Mouse (Mus musculus) intestine, embryonic 16.5 days (tissue): Measurements from ENCODE around the gene Tfb2m. TPM values are rescaled to one million over a fixed set of nuclear protein-coding genes. Genes with fewer than 3 reads are reported as not detected.
A peak's percentile ranks its signal among the peaks of the same experiment; 100 is the strongest.

Experiments
- ATAC-seq: fragments of 200-750 bp; cut with Nextera tagmentation; 2 replicates; pipeline ENCODE4 v1.8.0; 2017; ENCODE audit warnings: moderate TSS enrichment, moderate library complexity
- H3K27ac ChIP-seq: fragments of 300-500 bp; sonication (generic); 2 replicates; pipeline ENCODE4 v1.5.1; 2014; ENCODE audit warnings: mild to moderate bottlenecking, low read length
- H3K27me3 ChIP-seq: fragments of 300-500 bp; sonication (generic); replicated peaks from 2 replicates; pipeline ENCODE4 v1.6.1; 2014; ENCODE audit warnings: low read length, control low read depth, mixed read lengths; ENCODE audit not compliant: control insufficient read depth, insufficient read depth
- H3K36me3 ChIP-seq: fragments of 300-500 bp; sonication (generic); 2 replicates; pipeline ENCODE4 v1.6.1; 2014; ENCODE audit warnings: low read length, control low read depth; ENCODE audit not compliant: control insufficient read depth, insufficient read depth
- H3K4me1 ChIP-seq: fragments of 300-500 bp; sonication (generic); 2 replicates; pipeline ENCODE4 v1.6.1; 2014; ENCODE audit warnings: low read length, control low read depth, mixed read lengths; ENCODE audit not compliant: control insufficient read depth, insufficient read depth
- H3K4me2 ChIP-seq: fragments of 300-500 bp; sonication (generic); 2 replicates; pipeline ENCODE4 v1.6.1; 2014; ENCODE audit warnings: low read depth, low read length, control low read depth
- H3K4me3 ChIP-seq: fragments of 300-500 bp; sonication (generic); 2 replicates; pipeline ENCODE4 v1.5.1; 2014; ENCODE audit warnings: mild to moderate bottlenecking, low read length
- H3K9ac ChIP-seq: fragments of 300-500 bp; sonication (generic); 2 replicates; pipeline ENCODE4 v1.6.1; 2014; ENCODE audit warnings: low read depth, low read length
- H3K9me3 ChIP-seq: fragments of 300-500 bp; sonication (generic); 2 replicates; pipeline ENCODE4 v1.6.1; 2016; ENCODE audit warnings: low read length, control low read depth; ENCODE audit not compliant: control insufficient read depth
- WGBS: fragments of 180-500 bp; shearing (Covaris S2); extraction: QIAGEN DNeasy Blood & Tissue Kit; methylation state at CpG from one replicate; pipeline ENCODE4 v1.1.7; 2014; 5-methylcytosine and 5-hydroxymethylcytosine counted together
- polyA plus RNA-seq: library from polyadenylated mRNA; unstranded; fragments of >200 nt; fragmentation: Nextera tagmentation; extraction: Ambion mirVana; gene quantifications from 2 replicates; pipeline ENCODE4 v1.2.1, GENCODE M21; 2015

The Tfb2m gene
- polyA plus RNA-seq, 1 experiment from 2014 or later, result 31.5 TPM

- no peak overlapping the region for H3K9ac ChIP-seq
- no peaks in the 10 kb centered on the region for H3K9me3 ChIP-seq
- peaks cover 15% of the 10 kb centered on the region for H3K4me1 ChIP-seq
- no peak overlapping the region for H3K27ac ChIP-seq
- no peak overlapping the region for H3K4me2 ChIP-seq
- 77% methylated on average over 5 of the region's 5 CpGs for WGBS
- no peak for ATAC-seq
- H3K4me3 ChIP-seq, result no peak overlapping the region
- no peaks in the 10 kb centered on the region for H3K36me3 ChIP-seq
- H3K27me3 ChIP-seq, result no peaks in the 10 kb centered on the region
Observed at GRCm38 (mm10) chr1:179563926-179564325, 17.9 kb upstream of the Tfb2m start.

GRCm38 (mm10) chr1:179563211-179563610, 17.1 kb upstream of the Tfb2m start:
- Histone ChIP-seq H3K4me1 (peaks cover 8% of the 10 kb centered on the region), H3K4me2 (no peak overlapping the region)

GRCm38 (mm10) chr1:179560845-179561430, 14.9 kb upstream of the Tfb2m start:
- peak; percentile 28; the same call in 1 of the 2 replicates for ATAC-seq
- 88% methylated on average over 6 of the region's 6 CpGs for WGBS

More at GRCm38 (mm10) chr1:179563211-179563610, 17.1 kb upstream of the Tfb2m start:
- no peaks in the 10 kb centered on the region for H3K27me3 ChIP-seq
- H3K36me3 ChIP-seq, result no peaks in the 10 kb centered on the region
- no peaks in the 10 kb centered on the region for H3K9me3 ChIP-seq
- H3K9ac ChIP-seq, result no peak overlapping the region
- WGBS, result 81% methylated on average over 4 of the region's 4 CpGs
- no peak overlapping the region for H3K4me3 ChIP-seq
- ATAC-seq, result no peak
- no peak overlapping the region for H3K27ac ChIP-seq

GRCm38 (mm10) chr1:179559446-179560194, 13.6 kb upstream of the Tfb2m start:
- H3K27ac ChIP-seq, result peak overlapping the region; percentile 46; the same call in 1 of the 2 replicates
- ATAC-seq, result peak; percentile 72
- no peaks in the 10 kb centered on the region for H3K4me1 ChIP-seq
- 69% methylated on average over 11 of the region's 11 CpGs for WGBS
- no peaks in the 10 kb centered on the region for H3K27me3 ChIP-seq
- no peak overlapping the region for H3K4me3 ChIP-seq
- H3K4me2 ChIP-seq, result no peak overlapping the region
- no peaks in the 10 kb centered on the region for H3K9me3 ChIP-seq
- H3K9ac ChIP-seq, result no peak overlapping the region
- no peaks in the 10 kb centered on the region for H3K36me3 ChIP-seq

More at GRCm38 (mm10) chr1:179560845-179561430, 14.9 kb upstream of the Tfb2m start:
- Histone ChIP-seq H3K4me1 (no peaks in the 10 kb centered on the region), H3K27me3 (no peaks in the 10 kb centered on the region), H3K4me2 (no peak overlapping the region), H3K36me3 (no peaks in the 10 kb centered on the region), H3K9me3 (no peaks in the 10 kb centered on the region), H3K4me3 (no peak overlapping the region), H3K27ac (no peak overlapping the region), H3K9ac (no peak overlapping the region)

GRCm38 (mm10) chr1:179556921-179557320, 10.9 kb upstream of the Tfb2m start:
- no peak overlapping the region for H3K4me2 ChIP-seq
- ATAC-seq, result no peak
- H3K9me3 ChIP-seq, result no peaks in the 10 kb centered on the region
- peaks cover 9% of the 10 kb centered on the region; the same call in 1 of the 2 replicates for H3K4me1 ChIP-seq
- no peak overlapping the region for H3K9ac ChIP-seq
- H3K4me3 ChIP-seq, result no peak overlapping the region
- H3K27ac ChIP-seq, result no peak overlapping the region
- H3K27me3 ChIP-seq, result no peaks in the 10 kb centered on the region
- no peaks in the 10 kb centered on the region for H3K36me3 ChIP-seq
- WGBS, result 88% methylated on average over 3 of the region's 3 CpGs

GRCm38 (mm10) chr1:179553949-179554347, 7.9 kb upstream of the Tfb2m start:
- no peak for ATAC-seq
- 0 out of 2 replicates have a peak overlapping the region, but pooled peaks have one; percentile 12 for H3K9ac ChIP-seq

GRCm38 (mm10) chr1:179553197-179553948, 7.3 kb upstream of the Tfb2m start:
- peak; percentile 61; the same call in 1 of the 2 replicates for ATAC-seq
- Histone ChIP-seq H3K27ac (no peak overlapping the region), H3K36me3 (no peaks in the 10 kb centered on the region), H3K27me3 (no peaks in the 10 kb centered on the region), H3K4me3 (no peak overlapping the region), H3K4me2 (no peak overlapping the region), H3K9ac (0 out of 2 replicates have a peak overlapping the region, but pooled peaks have one; percentile 12), H3K4me1 (peaks cover 11% of the 10 kb centered on the region; the same call in 1 of the 2 replicates), H3K9me3 (no peaks in the 10 kb centered on the region)
- WGBS, result 64% methylated on average over 5 of the region's 5 CpGs

More at GRCm38 (mm10) chr1:179553949-179554347, 7.9 kb upstream of the Tfb2m start:
- H3K36me3 ChIP-seq, result no peaks in the 10 kb centered on the region
- peaks cover 9% of the 10 kb centered on the region; the same call in 1 of the 2 replicates for H3K4me1 ChIP-seq
- WGBS, result 76% methylated on average over 4 of the region's 4 CpGs
- no peak overlapping the region for H3K27ac ChIP-seq
- no peaks in the 10 kb centered on the region for H3K9me3 ChIP-seq
- no peak overlapping the region for H3K4me3 ChIP-seq
- no peak overlapping the region for H3K4me2 ChIP-seq
- no peaks in the 10 kb centered on the region for H3K27me3 ChIP-seq

- Histone ChIP-seq H3K27me3 (no peaks in the 10 kb centered on the region), H3K4me3 (no peak overlapping the region), H3K4me1 (peaks cover 13% of the 10 kb centered on the region; the same call in 1 of the 2 replicates), H3K4me2 (no peak overlapping the region), H3K27ac (no peak overlapping the region), H3K9me3 (no peaks in the 10 kb centered on the region), H3K36me3 (no peaks in the 10 kb centered on the region), H3K9ac (no peak overlapping the region)
- 51% methylated on average over 7 of the region's 7 CpGs for WGBS
- peak; percentile 84 for ATAC-seq
Observed at GRCm38 (mm10) chr1:179552751-179553150, 6.7 kb upstream of the Tfb2m start.

GRCm38 (mm10) chr1:179551921-179552320, 5.9 kb upstream of the Tfb2m start:
- no peak for ATAC-seq
- H3K4me3 ChIP-seq, result no peak overlapping the region
- H3K4me1 ChIP-seq, result peaks cover 13% of the 10 kb centered on the region; the same call in 1 of the 2 replicates
- no peaks in the 10 kb centered on the region for H3K36me3 ChIP-seq
- H3K27me3 ChIP-seq, result no peaks in the 10 kb centered on the region
- H3K9ac ChIP-seq, result no peak overlapping the region
- no peak overlapping the region for H3K4me2 ChIP-seq
- WGBS, result 79% methylated on average over 4 of the region's 4 CpGs
- H3K9me3 ChIP-seq, result no peaks in the 10 kb centered on the region
- H3K27ac ChIP-seq, result no peak overlapping the region
